Mouse (Mus musculus): ENCODE data around the gene Chmp6.

Chmp6 gene

GRCm38 (mm10) chr11:119948803-119949202 lies 35.6 kb downstream of the Chmp6 start:
- Histone ChIP-seq H3K27me3 (ENCODE audit: insufficient read depth, low read length) (peaks cover 21% of the 10 kb centered on the region), H3K9me3 (ENCODE audit: low read length) (no peaks in the 10 kb centered on the region), H3K4me3 (replicated peaks; ENCODE audit: low read length) (no peak overlapping the region), H3K36me3 (ENCODE audit: insufficient read depth, low read length) (peaks cover 6% of the 10 kb centered on the region; the same call in 1 of the 2 replicates), H3K4me1 (replicated peaks; ENCODE audit: low read depth, low read length) (peaks cover 72% of the 10 kb centered on the region)
- TF ChIP-seq CTCF (conservative IDR thresholded peaks at IDR 0.05; ENCODE audit: low read length) (no peak), POU5F1 (IDR thresholded peaks at IDR 0.05; ENCODE audit: borderline replicate concordance, low read length) (no peak), NANOG (IDR thresholded peaks at IDR 0.05; ENCODE audit: borderline replicate concordance, low read length) (no peak)

- Histone ChIP-seq H3K4me1 (replicated peaks; ENCODE audit: low read depth, low read length) (peaks cover 72% of the 10 kb centered on the region), H3K36me3 (ENCODE audit: insufficient read depth, low read length) (peaks cover 3% of the 10 kb centered on the region; the same call in 1 of the 2 replicates), H3K9me3 (ENCODE audit: low read length) (no peaks in the 10 kb centered on the region), H3K27me3 (ENCODE audit: insufficient read depth, low read length) (peaks cover 3% of the 10 kb centered on the region; the same call in 1 of the 2 replicates), H3K4me3 (replicated peaks; ENCODE audit: low read length) (no peak overlapping the region)
- no peak for TF ChIP-seq CTCF (conservative IDR thresholded peaks at IDR 0.05; ENCODE audit: low read length)
These were observed 37.3 kb downstream of the Chmp6 start for GRCm38 (mm10) chr11:119950535-119950934.

- H3K4me1 ChIP-seq (replicated peaks; ENCODE audit: low read depth, low read length), result peaks cover 75% of the 10 kb centered on the region
- H3K36me3 ChIP-seq (ENCODE audit: insufficient read depth, low read length), result no peaks in the 10 kb centered on the region
- H3K9me3 ChIP-seq (ENCODE audit: low read length), result no peaks in the 10 kb centered on the region
- TF ChIP-seq NANOG (IDR thresholded peaks at IDR 0.05; ENCODE audit: borderline replicate concordance, low read length) (no peak), POU5F1 (IDR thresholded peaks at IDR 0.05; ENCODE audit: borderline replicate concordance, low read length) (no peak), CTCF (conservative IDR thresholded peaks at IDR 0.05; ENCODE audit: low read length) (no peak)
- H3K4me3 ChIP-seq (replicated peaks; ENCODE audit: low read length), result no peak overlapping the region
- no peaks in the 10 kb centered on the region for H3K27me3 ChIP-seq (ENCODE audit: insufficient read depth, low read length)
These were observed 38.1 kb downstream of the Chmp6 start for GRCm38 (mm10) chr11:119951326-119951725.

- TF ChIP-seq CTCF (conservative IDR thresholded peaks at IDR 0.05; ENCODE audit: low read length) (no peak), NANOG (IDR thresholded peaks at IDR 0.05; ENCODE audit: borderline replicate concordance, low read length) (no peak)
- peaks cover 76% of the 10 kb centered on the region for H3K4me1 ChIP-seq (replicated peaks; ENCODE audit: low read depth, low read length)
- H3K27me3 ChIP-seq (ENCODE audit: insufficient read depth, low read length), result no peaks in the 10 kb centered on the region
- H3K4me3 ChIP-seq (replicated peaks; ENCODE audit: low read length), result no peak overlapping the region
- H3K36me3 ChIP-seq (ENCODE audit: insufficient read depth, low read length), result peaks cover 4% of the 10 kb centered on the region
- H3K9me3 ChIP-seq (ENCODE audit: low read length), result no peaks in the 10 kb centered on the region
These were observed 39.4 kb downstream of the Chmp6 start for GRCm38 (mm10) chr11:119952429-119953224.

DNA sequence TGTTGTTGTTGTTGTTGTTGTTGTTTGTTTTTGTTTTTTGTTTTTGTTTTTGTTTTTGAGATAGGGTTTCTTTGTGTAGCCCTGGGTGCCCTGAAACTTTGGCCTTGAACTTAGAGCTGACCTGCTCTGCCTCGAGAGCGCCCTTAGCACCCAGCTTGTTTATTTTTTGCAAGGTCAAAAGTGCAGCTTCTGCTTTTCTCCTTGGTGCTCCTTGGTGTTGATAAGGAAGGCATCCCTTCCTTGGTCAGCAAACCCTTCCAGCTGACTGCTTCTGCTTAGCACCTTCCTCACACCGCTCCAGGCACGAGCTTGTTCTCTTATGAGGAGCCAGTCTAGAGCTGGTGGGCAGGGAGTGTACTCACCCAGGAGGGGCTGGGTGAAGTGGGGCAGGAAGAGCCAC lies 41.0 kb downstream of the Chmp6 start:
- Histone ChIP-seq H3K4me1 (replicated peaks; ENCODE audit: low read depth, low read length) (peaks cover 69% of the 10 kb centered on the region), H3K36me3 (ENCODE audit: insufficient read depth, low read length) (peaks cover 18% of the 10 kb centered on the region), H3K27me3 (ENCODE audit: insufficient read depth, low read length) (no peaks in the 10 kb centered on the region), H3K4me3 (replicated peaks; ENCODE audit: low read length) (no peak overlapping the region), H3K9me3 (ENCODE audit: low read length) (no peaks in the 10 kb centered on the region)
- no peak for TF ChIP-seq NANOG (IDR thresholded peaks at IDR 0.05; ENCODE audit: borderline replicate concordance, low read length)
- no peak for TF ChIP-seq POU5F1 (IDR thresholded peaks at IDR 0.05; ENCODE audit: borderline replicate concordance, low read length)
- TF ChIP-seq CTCF (conservative IDR thresholded peaks at IDR 0.05; ENCODE audit: low read length), result no peak

DNA sequence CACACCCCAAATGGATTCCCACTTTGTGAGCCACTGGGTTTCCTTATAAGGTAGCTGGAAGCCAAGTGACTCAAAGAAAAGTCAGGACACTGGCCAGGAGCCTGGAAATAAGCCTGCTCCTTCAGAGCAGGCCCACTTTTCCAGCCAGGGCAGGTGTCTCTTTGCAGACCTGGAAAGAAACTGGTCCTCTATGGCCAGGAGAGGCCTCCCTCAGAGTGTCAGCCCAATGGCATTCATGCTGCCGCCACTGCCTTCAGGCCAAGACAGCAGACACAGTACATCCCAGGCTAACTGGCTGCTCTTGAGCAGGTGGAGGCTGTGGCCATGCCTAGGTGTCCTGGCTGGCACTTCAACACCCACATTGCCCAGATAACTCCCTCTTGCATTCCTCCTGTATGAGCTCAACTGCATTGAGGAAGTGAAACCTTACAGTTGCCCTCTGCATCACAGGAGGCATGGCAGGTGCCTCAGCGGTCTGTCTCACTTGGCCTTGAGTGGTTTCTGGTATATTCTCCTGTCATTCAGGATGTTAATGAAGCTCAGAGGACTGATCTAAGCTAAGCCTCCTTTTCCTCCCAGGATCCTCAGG lies 41.6 kb downstream of the Chmp6 start:
- H3K27me3 ChIP-seq (ENCODE audit: insufficient read depth, low read length), result no peaks in the 10 kb centered on the region
- H3K4me1 ChIP-seq (replicated peaks; ENCODE audit: low read depth, low read length), result peaks cover 64% of the 10 kb centered on the region
- peaks cover 22% of the 10 kb centered on the region for H3K36me3 ChIP-seq (ENCODE audit: insufficient read depth, low read length)
- H3K4me3 ChIP-seq (replicated peaks; ENCODE audit: low read length), result no peak overlapping the region
- TF ChIP-seq POU5F1 (IDR thresholded peaks at IDR 0.05; ENCODE audit: borderline replicate concordance, low read length), result no peak
- TF ChIP-seq NANOG (IDR thresholded peaks at IDR 0.05; ENCODE audit: borderline replicate concordance, low read length), result no peak
- TF ChIP-seq CTCF (conservative IDR thresholded peaks at IDR 0.05; ENCODE audit: low read length), result no peak
- no peaks in the 10 kb centered on the region for H3K9me3 ChIP-seq (ENCODE audit: low read length)

DNA sequence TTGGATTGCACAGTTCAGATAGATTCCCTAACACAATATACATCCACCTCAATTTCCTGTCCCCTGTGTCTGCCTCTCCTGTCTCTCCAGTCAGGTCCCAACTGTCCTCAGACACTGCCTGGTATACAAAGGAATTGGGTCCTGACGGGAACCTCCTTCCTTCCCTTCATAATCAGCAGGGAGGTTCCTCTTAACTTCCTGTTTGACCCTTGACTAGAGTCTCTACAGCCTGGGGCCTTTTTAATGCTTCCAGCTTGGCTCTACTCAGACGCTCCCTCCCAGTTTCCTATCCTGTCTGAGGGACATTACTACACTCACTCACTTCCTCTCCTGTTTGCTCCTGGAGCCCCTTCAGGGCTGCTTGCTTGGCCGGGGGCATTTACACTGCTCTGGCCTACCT lies 42.2 kb downstream of the Chmp6 start:
- no peaks in the 10 kb centered on the region for H3K27me3 ChIP-seq (ENCODE audit: insufficient read depth, low read length)
- peaks cover 28% of the 10 kb centered on the region for H3K36me3 ChIP-seq (ENCODE audit: insufficient read depth, low read length)
- H3K9me3 ChIP-seq (ENCODE audit: low read length), result no peaks in the 10 kb centered on the region
- peaks cover 64% of the 10 kb centered on the region for H3K4me1 ChIP-seq (replicated peaks; ENCODE audit: low read depth, low read length)
- no peak overlapping the region for H3K4me3 ChIP-seq (replicated peaks; ENCODE audit: low read length)
- TF ChIP-seq CTCF (conservative IDR thresholded peaks at IDR 0.05; ENCODE audit: low read length) (no peak), POU5F1 (IDR thresholded peaks at IDR 0.05; ENCODE audit: borderline replicate concordance, low read length) (no peak), NANOG (IDR thresholded peaks at IDR 0.05; ENCODE audit: borderline replicate concordance, low read length) (no peak)

DNA sequence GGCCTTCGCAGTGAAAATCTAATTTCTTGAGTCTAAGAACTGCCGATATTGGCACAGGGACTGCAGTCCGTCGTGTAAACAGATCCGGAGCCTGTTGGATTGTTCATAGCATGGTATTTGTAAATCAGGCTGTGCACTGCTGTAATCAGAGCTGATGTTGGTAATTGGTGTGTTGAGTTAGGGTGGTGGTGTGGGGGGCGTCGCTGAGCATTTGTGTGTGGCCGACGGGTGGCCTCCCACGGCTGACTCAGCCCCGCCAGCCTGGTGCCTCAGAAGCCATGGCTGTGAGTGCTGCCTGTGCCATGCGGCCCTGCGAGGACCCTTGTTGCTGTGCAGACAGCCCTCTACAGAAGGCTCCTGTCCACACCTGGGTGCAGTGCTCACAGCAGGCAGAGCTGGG lies 43.3 kb downstream of the Chmp6 start:
- Histone ChIP-seq H3K4me1 (replicated peaks; ENCODE audit: low read depth, low read length) (peaks cover 61% of the 10 kb centered on the region), H3K9me3 (ENCODE audit: low read length) (no peaks in the 10 kb centered on the region), H3K36me3 (ENCODE audit: insufficient read depth, low read length) (peaks cover 39% of the 10 kb centered on the region), H3K27me3 (ENCODE audit: insufficient read depth, low read length) (no peaks in the 10 kb centered on the region), H3K4me3 (replicated peaks; ENCODE audit: low read length) (no peak overlapping the region)
- TF ChIP-seq POU5F1 (IDR thresholded peaks at IDR 0.05; ENCODE audit: borderline replicate concordance, low read length) (no peak), CTCF (conservative IDR thresholded peaks at IDR 0.05; ENCODE audit: low read length) (no peak), NANOG (IDR thresholded peaks at IDR 0.05; ENCODE audit: borderline replicate concordance, low read length) (no peak)

Data from E14TG2a.4 (cell line).